Mouse (Mus musculus): ENCODE measurements at regions not wholly inside any gene's neighbourhood (a gene's known extent, or its start where the extent isn't known, plus 50 kb on each side); places are given as distances from the start of the nearest gene placed in this dataset.

- TF ChIP-seq HCFC1 (IDR thresholded peaks at IDR 0.05; ENCODE audit: borderline replicate concordance, insufficient read depth, low read length), result no peak
- no peak for TF ChIP-seq ZC3H11A (IDR thresholded peaks at IDR 0.05; ENCODE audit: borderline replicate concordance, low read depth, low read length)
Observed at GRCm38 (mm10) chr4:54704696-54705095, 240.2 kb upstream of the Zfp462 start.

Data from ES-E14 (cell line).